Mouse (Mus musculus): ENCODE data around the gene Ecpas. TPM values are rescaled to one million over a fixed set of nuclear protein-coding genes. Genes with fewer than 3 reads are reported as not detected.

Gene Ecpas
- polyA plus RNA-seq, 1 experiment from 2014 or later: 13.4 TPM

- Histone ChIP-seq H3K4me3 (ENCODE audit: low read depth, low read length) (no peak overlapping the region), H3K27ac (replicated peaks) (no peak overlapping the region), H3K9ac (ENCODE audit: low read length) (no peak overlapping the region), H3K4me2 (replicated peaks; ENCODE audit: low read depth) (no peak overlapping the region), H3K4me1 (replicated peaks; ENCODE audit: control insufficient read depth, insufficient read depth) (no peaks in the 10 kb centered on the region), H3K9me3 (ENCODE audit: control insufficient read depth, low read length) (no peaks in the 10 kb centered on the region), H3K27me3 (ENCODE audit: control insufficient read depth, insufficient read depth, low read length) (no peaks in the 10 kb centered on the region), H3K36me3 (ENCODE audit: control insufficient read depth, insufficient read depth, low read length) (peaks cover 6% of the 10 kb centered on the region; the same call in 1 of the 2 replicates)
- DNase-seq (ENCODE audit: low spot score) (no peak), ATAC-seq (ENCODE audit: low FRiP score, low TSS enrichment) (no peak)
- WGBS: 83% methylated on average over 4 of the region's 4 CpGs
- TF ChIP-seq CTCF (IDR thresholded peaks at IDR 0.05; ENCODE audit: low read depth) (no peak), EP300 (optimal IDR thresholded peaks at IDR 0.05) (no peak)
These were observed 38.2 kb downstream of the Ecpas start for GRCm38 (mm10) chr4:58874373-58874772.

- H3K9ac ChIP-seq (ENCODE audit: low read length): no peak overlapping the region
- H3K27me3 ChIP-seq (ENCODE audit: control insufficient read depth, insufficient read depth, low read length): no peaks in the 10 kb centered on the region
- WGBS: 64% methylated on average over 6 of the region's 6 CpGs
- no peaks in the 10 kb centered on the region for H3K4me1 ChIP-seq (replicated peaks; ENCODE audit: control insufficient read depth, insufficient read depth)
- ATAC-seq (ENCODE audit: low FRiP score, low TSS enrichment) (peak; percentile 72), DNase-seq (ENCODE audit: low spot score) (peak; percentile 50)
- H3K36me3 ChIP-seq (ENCODE audit: control insufficient read depth, insufficient read depth, low read length): 0 out of 2 replicates have a peak, but pooled peaks cover 4% of the 10 kb centered on the region
- no peak overlapping the region for H3K27ac ChIP-seq (replicated peaks)
- no peak for TF ChIP-seq EP300 (optimal IDR thresholded peaks at IDR 0.05)
- no peak for TF ChIP-seq CTCF (IDR thresholded peaks at IDR 0.05; ENCODE audit: low read depth)
- H3K4me3 ChIP-seq (ENCODE audit: low read depth, low read length): no peak overlapping the region
- H3K9me3 ChIP-seq (ENCODE audit: control insufficient read depth, low read length): no peaks in the 10 kb centered on the region
- H3K4me2 ChIP-seq (replicated peaks; ENCODE audit: low read depth): no peak overlapping the region
These were observed 45.3 kb downstream of the Ecpas start for GRCm38 (mm10) chr4:58867242-58867641.

- Histone ChIP-seq H3K9ac (ENCODE audit: low read length) (no peak overlapping the region), H3K27me3 (ENCODE audit: control insufficient read depth, insufficient read depth, low read length) (no peaks in the 10 kb centered on the region), H3K4me2 (replicated peaks; ENCODE audit: low read depth) (no peak overlapping the region), H3K9me3 (ENCODE audit: control insufficient read depth, low read length) (no peaks in the 10 kb centered on the region), H3K4me1 (replicated peaks; ENCODE audit: control insufficient read depth, insufficient read depth) (no peaks in the 10 kb centered on the region), H3K27ac (replicated peaks) (no peak overlapping the region), H3K4me3 (ENCODE audit: low read depth, low read length) (no peak overlapping the region), H3K36me3 (ENCODE audit: control insufficient read depth, insufficient read depth, low read length) (peaks cover 8% of the 10 kb centered on the region; the same call in 1 of the 2 replicates)
- TF ChIP-seq CTCF (IDR thresholded peaks at IDR 0.05; ENCODE audit: low read depth) (no peak), EP300 (optimal IDR thresholded peaks at IDR 0.05) (no peak)
- WGBS: 67% methylated on average over 3 of the region's 3 CpGs
- DNase-seq (ENCODE audit: low spot score) (no peak), ATAC-seq (ENCODE audit: low FRiP score, low TSS enrichment) (no peak)
These were observed 79.6 kb downstream of the Ecpas start for GRCm38 (mm10) chr4:58832908-58833307.

GRCm38 (mm10) chr4:58825921-58826320 is 86.6 kb downstream of the Ecpas start:
- Histone ChIP-seq H3K27ac (replicated peaks) (no peak overlapping the region), H3K9me3 (ENCODE audit: control insufficient read depth, low read length) (no peaks in the 10 kb centered on the region), H3K4me1 (replicated peaks; ENCODE audit: control insufficient read depth, insufficient read depth) (no peaks in the 10 kb centered on the region), H3K9ac (ENCODE audit: low read length) (no peak overlapping the region), H3K4me2 (replicated peaks; ENCODE audit: low read depth) (no peak overlapping the region), H3K27me3 (ENCODE audit: control insufficient read depth, insufficient read depth, low read length) (no peaks in the 10 kb centered on the region), H3K36me3 (ENCODE audit: control insufficient read depth, insufficient read depth, low read length) (peaks cover 26% of the 10 kb centered on the region), H3K4me3 (ENCODE audit: low read depth, low read length) (no peak overlapping the region)
- TF ChIP-seq EP300 (optimal IDR thresholded peaks at IDR 0.05) (no peak), CTCF (IDR thresholded peaks at IDR 0.05; ENCODE audit: low read depth) (no peak)
- WGBS: 90% methylated on average over 4 of the region's 4 CpGs
- ATAC-seq (ENCODE audit: low FRiP score, low TSS enrichment): no peak
- no peak for DNase-seq (ENCODE audit: low spot score)

GRCm38 (mm10) chr4:58787616-58788015 is 124.9 kb downstream of the Ecpas start, which contains the start of gene Olfr267:
Olfr267 (minus strand) TSS chr4:58787716.
- no peaks in the 10 kb centered on the region for H3K9me3 ChIP-seq (ENCODE audit: control insufficient read depth, low read length)
- no peak within 1 kb of the TSS for H3K27ac ChIP-seq (replicated peaks)
- TF ChIP-seq CTCF (IDR thresholded peaks at IDR 0.05; ENCODE audit: low read depth): no peak
- no peak for TF ChIP-seq EP300 (optimal IDR thresholded peaks at IDR 0.05)
- ATAC-seq (ENCODE audit: low FRiP score, low TSS enrichment): no peak
- no peak within 1 kb of the TSS for H3K9ac ChIP-seq (ENCODE audit: low read length)
- H3K4me1 ChIP-seq (replicated peaks; ENCODE audit: control insufficient read depth, insufficient read depth): no peaks in the 10 kb centered on the region
- DNase-seq (ENCODE audit: low spot score): no peak
- H3K36me3 ChIP-seq (ENCODE audit: control insufficient read depth, insufficient read depth, low read length): no peaks in the 10 kb centered on the region
- no peak within 1 kb of the TSS for H3K4me3 ChIP-seq (ENCODE audit: low read depth, low read length)
- H3K27me3 ChIP-seq (ENCODE audit: control insufficient read depth, insufficient read depth, low read length): no peaks in the 10 kb centered on the region
- no peak within 1 kb of the TSS for H3K4me2 ChIP-seq (replicated peaks; ENCODE audit: low read depth)

- no peak for ATAC-seq (ENCODE audit: low FRiP score, low TSS enrichment)
- no peak overlapping the region for H3K4me3 ChIP-seq (ENCODE audit: low read depth, low read length)
These were observed 125.9 kb downstream of the Ecpas start for GRCm38 (mm10) chr4:58786659-58787058.

More at GRCm38 (mm10) chr4:58786659-58787058, 125.9 kb downstream of the Ecpas start:
- Histone ChIP-seq H3K4me2 (replicated peaks; ENCODE audit: low read depth) (no peak overlapping the region), H3K9me3 (ENCODE audit: control insufficient read depth, low read length) (no peaks in the 10 kb centered on the region), H3K36me3 (ENCODE audit: control insufficient read depth, insufficient read depth, low read length) (no peaks in the 10 kb centered on the region), H3K9ac (ENCODE audit: low read length) (no peak overlapping the region), H3K4me1 (replicated peaks; ENCODE audit: control insufficient read depth, insufficient read depth) (no peaks in the 10 kb centered on the region), H3K27me3 (ENCODE audit: control insufficient read depth, insufficient read depth, low read length) (no peaks in the 10 kb centered on the region), H3K27ac (replicated peaks) (no peak overlapping the region)
- WGBS: 37% methylated on average over 3 of the region's 3 CpGs
- no peak for DNase-seq (ENCODE audit: low spot score)
- TF ChIP-seq CTCF (IDR thresholded peaks at IDR 0.05; ENCODE audit: low read depth) (no peak), EP300 (optimal IDR thresholded peaks at IDR 0.05) (no peak)

Data from stomach, postnatal 0 days (tissue).